In the genomic region with DNA sequence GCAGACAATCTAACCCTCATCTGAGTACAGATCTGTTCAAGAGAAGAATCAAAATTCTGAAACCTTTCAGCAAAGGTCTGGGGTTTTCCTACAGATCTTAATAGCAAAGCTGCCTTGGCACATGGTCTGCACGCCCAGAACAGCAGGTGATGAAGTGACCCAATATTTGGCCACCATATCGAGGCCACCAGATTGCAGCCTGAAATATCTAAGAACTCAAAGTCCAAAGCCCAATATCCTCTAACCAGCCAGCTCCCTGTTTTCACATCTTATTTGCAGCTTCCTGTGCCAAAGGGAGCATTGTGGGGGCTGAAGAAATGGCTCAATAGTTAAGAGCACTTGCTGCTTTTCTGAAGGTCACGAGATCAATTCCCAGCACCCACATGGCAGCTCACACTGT, we compare ENCODE assay signal across 10 mouse cellular contexts. TPM values are rescaled to one million over a fixed set of nuclear protein-coding genes. Genes with fewer than 3 reads are reported as not detected.
"Had no signal": no experiment of that assay in that cellular context is flagged by ENCODE, and none has a peak within 500 bp of the region (broad histone marks: within the 10 kb centered on the region; RNA-seq: fewer than 3 reads in every experiment).

No protein-coding gene starts in this region.

- DNase-seq: kidney, adult 18-20 months; kidney, postnatal 14 days; liver; lung, adult 2 months; lung, postnatal 4 days; right cerebral cortex, postnatal 14 days; thymus, postnatal 4 days had no signal

- ATAC-seq: lung, postnatal 0 days; midbrain, embryonic 15.5 days had no signal

RNA-seq across cellular contexts. Expression of gene Rgs7, which starts 52.8 kb away (rescaled TPM):
- total RNA-seq: megakaryocyte, adult 5-6 weeks had no signal
